Mouse (Mus musculus): ENCODE data around the gene Gm49366. TPM values are rescaled to one million over a fixed set of nuclear protein-coding genes. Genes with fewer than 3 reads are reported as not detected.
"Not testable (repeated sequence)": the region's sequence is repeated elsewhere in the genome, so short reads cannot be mapped to it uniquely, and the experiment has no call there.

The Gm49366 gene
- total RNA-seq, 1 experiment: not detected

DNA sequence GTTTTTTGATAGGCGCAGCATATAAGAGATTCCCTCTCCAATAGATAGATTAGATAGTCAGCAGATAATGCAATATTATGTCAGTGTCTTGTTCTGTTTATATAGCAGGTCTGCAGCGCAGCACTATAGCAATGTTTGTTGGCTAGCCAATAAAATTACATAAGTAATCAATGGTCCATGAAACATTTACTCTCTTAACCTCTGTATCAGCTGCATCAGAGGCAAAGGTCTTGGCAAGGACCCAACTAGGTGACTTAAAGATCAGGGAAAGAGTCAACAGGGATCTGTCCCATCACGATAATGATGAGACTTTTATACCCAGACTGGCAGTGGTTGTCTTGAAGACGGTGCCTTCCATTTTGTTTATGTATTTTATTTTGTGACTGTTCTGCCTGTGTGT, 5.9 kb upstream of the Gm49366 start:
- DNase-seq (ENCODE audit: low read depth, low spot score): no peak
- H3K4me1 ChIP-seq (ENCODE audit: control insufficient read depth in 2 of 2, insufficient read depth in 2 of 2, low read length in 2 of 2, poor library complexity in 1 of 2): no peaks in the 10 kb centered on the region; a peak in 1 of 4 replicates
- H3K27ac ChIP-seq (ENCODE audit: insufficient read depth, low read depth, low read length, poor library complexity, severe bottlenecking): no peak overlapping the region
- no peaks in the 10 kb centered on the region for H3K36me3 ChIP-seq (ENCODE audit: control insufficient read depth, insufficient read depth, low read length, poor library complexity, severe bottlenecking)
- TF ChIP-seq MAFK (IDR thresholded peaks at IDR 0.05; ENCODE audit: insufficient read depth, low read depth, low read length): no peak
- no peak for TF ChIP-seq CHD2 (IDR thresholded peaks at IDR 0.05; ENCODE audit: low read depth, low read length)
- no peak for TF ChIP-seq ZC3H11A (IDR thresholded peaks at IDR 0.05; ENCODE audit: borderline replicate concordance, low read depth, low read length)
- no peak for TF ChIP-seq HCFC1 (IDR thresholded peaks at IDR 0.05; ENCODE audit: borderline replicate concordance, insufficient read depth, low read length)
- no peak for TF ChIP-seq ZNF384 (IDR thresholded peaks at IDR 0.05; ENCODE audit: low read depth, low read length)
- 0 out of 2 replicates have a peak, but pooled peaks cover 4% of the 10 kb centered on the region for H3K9me3 ChIP-seq (ENCODE audit: control insufficient read depth, insufficient read depth, low read depth, low read length)
- in situ Hi-C loops (cut with MboI; ENCODE audit: low sequenced_read_pairs in 2 of 2, unreplicated experiment in 2 of 2): no loop called here
- no peak overlapping the region for H3K4me3 ChIP-seq (ENCODE audit: insufficient read depth in 1 of 2, low read depth in 1 of 2, low read length in 2 of 2, poor library complexity in 1 of 2, severe bottlenecking in 1 of 2)
- no peak overlapping the region for H3K9ac ChIP-seq (ENCODE audit: insufficient read depth, low read depth, low read length, poor library complexity, severe bottlenecking)

DNA sequence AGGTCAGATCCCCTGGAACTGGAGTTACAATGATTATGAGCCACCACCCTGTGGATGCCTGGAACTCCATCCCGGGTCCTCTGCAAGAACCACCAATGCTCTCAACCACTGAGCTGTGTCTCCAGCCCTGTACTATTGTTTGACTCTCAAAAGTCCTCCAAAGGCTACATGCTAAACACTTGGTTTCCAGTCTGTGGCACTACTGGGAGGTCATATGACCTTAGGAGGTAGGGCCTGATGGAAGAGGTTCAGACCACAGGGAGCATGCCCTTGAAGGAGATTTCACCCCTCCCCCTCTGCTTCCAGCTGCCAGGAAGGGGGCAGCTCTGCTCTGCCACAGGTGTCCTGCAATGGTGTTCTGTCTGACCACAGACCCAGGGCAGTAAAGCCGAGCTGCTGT, 5.4 kb upstream of the Gm49366 start:
- H3K4me3 ChIP-seq (ENCODE audit: insufficient read depth in 1 of 2, low read depth in 1 of 2, low read length in 2 of 2, poor library complexity in 1 of 2, severe bottlenecking in 1 of 2); H3K36me3 ChIP-seq (ENCODE audit: control insufficient read depth, insufficient read depth, low read length, poor library complexity, severe bottlenecking); H3K9ac ChIP-seq (ENCODE audit: insufficient read depth, low read depth, low read length, poor library complexity, severe bottlenecking); DNase-seq (ENCODE audit: low read depth, low spot score); in situ Hi-C loops (cut with MboI; ENCODE audit: low sequenced_read_pairs in 2 of 2, unreplicated experiment in 2 of 2); H3K9me3 ChIP-seq (ENCODE audit: control insufficient read depth, insufficient read depth, low read depth, low read length); H3K4me1 ChIP-seq (ENCODE audit: control insufficient read depth in 2 of 2, insufficient read depth in 2 of 2, low read length in 2 of 2, poor library complexity in 1 of 2); H3K27ac ChIP-seq (ENCODE audit: insufficient read depth, low read depth, low read length, poor library complexity, severe bottlenecking): not testable (repeated sequence)

DNA sequence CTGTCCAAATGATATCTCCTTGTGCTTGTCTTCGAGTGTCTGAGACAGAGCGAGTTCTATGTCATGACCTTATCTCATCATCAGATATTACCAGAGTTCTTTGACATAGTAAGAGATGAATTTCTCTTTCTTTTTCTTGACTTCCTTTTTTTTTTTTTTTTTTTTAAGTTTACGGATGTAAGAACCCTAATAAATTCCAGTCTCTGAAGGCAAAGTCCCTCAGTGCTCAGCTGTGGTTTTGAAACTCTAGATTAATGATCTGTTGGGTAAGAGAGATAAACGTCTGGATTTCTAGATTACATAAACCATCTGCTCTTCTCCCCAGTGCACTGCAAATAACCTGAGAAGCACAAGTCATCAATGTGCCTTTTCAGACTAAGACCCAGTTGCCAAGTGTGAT, 4.6 kb upstream of the Gm49366 start:
- TF ChIP-seq CHD2 (IDR thresholded peaks at IDR 0.05; ENCODE audit: low read depth, low read length) (no peak), ZNF384 (IDR thresholded peaks at IDR 0.05; ENCODE audit: low read depth, low read length) (no peak), MAFK (IDR thresholded peaks at IDR 0.05; ENCODE audit: insufficient read depth, low read depth, low read length) (no peak), HCFC1 (IDR thresholded peaks at IDR 0.05; ENCODE audit: borderline replicate concordance, insufficient read depth, low read length) (no peak), ZC3H11A (IDR thresholded peaks at IDR 0.05; ENCODE audit: borderline replicate concordance, low read depth, low read length) (no peak)
- Histone ChIP-seq H3K27ac (ENCODE audit: insufficient read depth, low read depth, low read length, poor library complexity, severe bottlenecking) (no peak overlapping the region), H3K4me1 (ENCODE audit: control insufficient read depth in 2 of 2, insufficient read depth in 2 of 2, low read length in 2 of 2, poor library complexity in 1 of 2) (no peaks in the 10 kb centered on the region; a peak in 1 of 4 replicates), H3K36me3 (ENCODE audit: control insufficient read depth, insufficient read depth, low read length, poor library complexity, severe bottlenecking) (no peaks in the 10 kb centered on the region), H3K4me3 (ENCODE audit: insufficient read depth in 1 of 2, low read depth in 1 of 2, low read length in 2 of 2, poor library complexity in 1 of 2, severe bottlenecking in 1 of 2) (no peak overlapping the region), H3K9me3 (ENCODE audit: control insufficient read depth, insufficient read depth, low read depth, low read length) (0 out of 2 replicates have a peak, but pooled peaks cover 4% of the 10 kb centered on the region), H3K9ac (ENCODE audit: insufficient read depth, low read depth, low read length, poor library complexity, severe bottlenecking) (no peak overlapping the region)
- in situ Hi-C loops (cut with MboI; ENCODE audit: low sequenced_read_pairs in 2 of 2, unreplicated experiment in 2 of 2): no loop called here
- DNase-seq (ENCODE audit: low read depth, low spot score): no peak

DNA sequence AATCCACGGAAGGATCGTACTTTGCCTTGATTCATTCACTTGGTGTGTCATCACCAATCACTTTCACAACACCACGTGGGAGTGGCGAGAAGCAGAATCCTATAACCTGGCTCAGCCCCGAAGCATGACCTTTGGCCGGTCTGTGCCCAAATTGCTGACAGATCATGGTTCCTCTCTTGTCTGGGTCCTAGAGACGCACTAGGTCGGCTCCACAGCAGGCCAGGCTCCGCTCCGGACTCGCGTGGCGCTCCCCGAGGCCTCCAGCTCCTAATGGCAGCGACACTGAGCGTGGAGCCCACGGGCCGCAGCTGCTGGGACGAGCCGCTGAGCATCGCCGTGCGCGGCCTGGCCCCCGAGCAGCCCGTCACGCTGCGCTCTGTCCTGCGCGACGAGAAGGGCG, 494 bp upstream of the Gm49366 start, which contains the start of gene Acot4:
Acot4 (plus strand) TSS at position 139 of the 400 bp plus-strand sequence.
- Histone ChIP-seq H3K9ac (ENCODE audit: insufficient read depth, low read depth, low read length, poor library complexity, severe bottlenecking) (peak within 1 kb of the TSS; percentile 75), H3K4me3 (ENCODE audit: insufficient read depth in 1 of 2, low read depth in 1 of 2, low read length in 2 of 2, poor library complexity in 1 of 2, severe bottlenecking in 1 of 2) (peak within 1 kb of the TSS; percentile 66 to 74; a peak in 3 of 4 replicates)
- DNase-seq (ENCODE audit: low read depth, low spot score); H3K27ac ChIP-seq (ENCODE audit: insufficient read depth, low read depth, low read length, poor library complexity, severe bottlenecking); H3K36me3 ChIP-seq (ENCODE audit: control insufficient read depth, insufficient read depth, low read length, poor library complexity, severe bottlenecking); H3K9me3 ChIP-seq (ENCODE audit: control insufficient read depth, insufficient read depth, low read depth, low read length); H3K4me1 ChIP-seq (ENCODE audit: control insufficient read depth in 2 of 2, insufficient read depth in 2 of 2, low read length in 2 of 2, poor library complexity in 1 of 2); in situ Hi-C loops (cut with MboI; ENCODE audit: low sequenced_read_pairs in 2 of 2, unreplicated experiment in 2 of 2): not testable (repeated sequence)

DNA sequence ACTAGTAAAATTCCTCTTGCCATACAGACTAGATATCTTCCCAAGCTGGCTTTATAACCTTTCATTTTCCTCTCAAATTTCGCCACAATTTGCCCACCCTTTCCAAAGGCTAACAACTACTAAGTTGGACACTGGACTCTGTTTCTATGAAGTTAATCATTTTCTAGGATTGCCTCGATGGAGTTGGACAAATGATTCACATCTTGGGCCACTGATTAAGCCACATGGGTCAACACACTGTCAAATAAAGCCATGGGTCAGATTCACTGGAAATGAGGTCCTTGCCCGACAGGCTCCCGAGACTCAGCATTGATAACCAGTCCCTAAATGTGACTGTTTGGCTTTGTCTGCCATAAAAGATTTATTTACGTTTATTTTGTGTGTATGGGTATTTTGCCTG, 3.5 kb downstream of the Gm49366 start:
- Histone ChIP-seq H3K36me3 (ENCODE audit: control insufficient read depth, insufficient read depth, low read length, poor library complexity, severe bottlenecking) (no peaks in the 10 kb centered on the region), H3K27ac (ENCODE audit: insufficient read depth, low read depth, low read length, poor library complexity, severe bottlenecking) (no peak overlapping the region), H3K4me1 (ENCODE audit: control insufficient read depth in 2 of 2, insufficient read depth in 2 of 2, low read length in 2 of 2, poor library complexity in 1 of 2) (no peaks in the 10 kb centered on the region; a peak in 1 of 4 replicates), H3K4me3 (ENCODE audit: insufficient read depth in 1 of 2, low read depth in 1 of 2, low read length in 2 of 2, poor library complexity in 1 of 2, severe bottlenecking in 1 of 2) (no peak overlapping the region), H3K9ac (ENCODE audit: insufficient read depth, low read depth, low read length, poor library complexity, severe bottlenecking) (no peak overlapping the region), H3K9me3 (ENCODE audit: control insufficient read depth, insufficient read depth, low read depth, low read length) (no peaks in the 10 kb centered on the region)
- TF ChIP-seq ZC3H11A (IDR thresholded peaks at IDR 0.05; ENCODE audit: borderline replicate concordance, low read depth, low read length) (no peak), MAFK (IDR thresholded peaks at IDR 0.05; ENCODE audit: insufficient read depth, low read depth, low read length) (no peak), CHD2 (IDR thresholded peaks at IDR 0.05; ENCODE audit: low read depth, low read length) (no peak), ZNF384 (IDR thresholded peaks at IDR 0.05; ENCODE audit: low read depth, low read length) (no peak), HCFC1 (IDR thresholded peaks at IDR 0.05; ENCODE audit: borderline replicate concordance, insufficient read depth, low read length) (no peak)
- no peak for DNase-seq (ENCODE audit: low read depth, low spot score)
- in situ Hi-C loops (cut with MboI; ENCODE audit: low sequenced_read_pairs in 2 of 2, unreplicated experiment in 2 of 2): no loop called here

Measured in ES-E14 (cell line).